Mouse (Mus musculus) small intestine, adult 2 months (tissue): ENCODE data around the gene Wdr92. TPM values are rescaled to one million over a fixed set of nuclear protein-coding genes. Genes with fewer than 3 reads are reported as not detected.

Experiments
- H3K27ac ChIP-seq: fragments of 200-500 bp; 2 replicates; pipeline ENCODE4 v1.5.1; 2012; ENCODE audit warnings: low read depth, low read length, control low read depth, inconsistent platforms; ENCODE audit not compliant: insufficient read depth
- H3K27me3 ChIP-seq: fragments of 200-500 bp; 2 replicates; pipeline ENCODE4 v1.6.1; 2012; ENCODE audit warnings: mild to moderate bottlenecking, moderate library complexity, low read length, inconsistent platforms; ENCODE audit not compliant: control insufficient read depth, insufficient read depth
- H3K36me3 ChIP-seq: fragments of 200-500 bp; 2 replicates; pipeline ENCODE4 v1.6.1; 2012; ENCODE audit warnings: mild to moderate bottlenecking, low read length, control low read depth, inconsistent platforms; ENCODE audit not compliant: control insufficient read depth, insufficient read depth
- H3K4me1 ChIP-seq: fragments of 200-500 bp; 2 replicates; pipeline ENCODE4 v1.6.1; 2012; ENCODE audit warnings: low read length, inconsistent platforms, mixed read lengths; ENCODE audit not compliant: control insufficient read depth, insufficient read depth, insufficient read length
- H3K4me3 ChIP-seq: fragments of 200-500 bp; 2 replicates; pipeline ENCODE4 v1.5.1; 2012; ENCODE audit warnings: low read depth, mild to moderate bottlenecking, control low read depth, inconsistent platforms, low read length, moderate library complexity
- CTCF ChIP-seq: fragments of 200-500 bp; IDR thresholded peaks from 2 replicates; pipeline ENCODE4 v1.5.1; 2012; ENCODE audit warnings: low read depth, mild to moderate bottlenecking, control low read depth, inconsistent platforms, low read length, moderate library complexity, mixed read lengths; ENCODE audit not compliant: insufficient replicate concordance, insufficient read length; ENCODE audit errors: extremely low read depth
- POLR2A ChIP-seq: fragments of 200-500 bp; IDR thresholded peaks from 2 replicates; pipeline ENCODE4 v1.6.1; 2012; ENCODE audit warnings: low read depth, mild to moderate bottlenecking, control low read depth, inconsistent platforms, low read length, moderate library complexity
- WGBS: fragments of 180-500 bp; shearing (Covaris S2); methylation state at CpG from one replicate; pipeline ENCODE4 v1.1.7; 2018; 5-methylcytosine and 5-hydroxymethylcytosine counted together
- polyA plus RNA-seq: library from polyadenylated mRNA; depleted of rRNA; stranded (reverse); fragments of >200 nt; gene quantifications from 2 replicates; pipeline ENCODE4 v1.2.3, GENCODE M21; 2012

Wdr92 gene
- polyA plus RNA-seq, 1 experiment = 3.3 TPM

- no peak overlapping the region for H3K27ac ChIP-seq
- no peak for TF ChIP-seq CTCF
- TF ChIP-seq POLR2A = no peak
- 79% methylated on average over 7 of the region's 7 CpGs for WGBS
- H3K27me3 ChIP-seq = no peaks in the 10 kb centered on the region
- H3K36me3 ChIP-seq = no peaks in the 10 kb centered on the region
- no peak overlapping the region for H3K4me3 ChIP-seq
- peaks cover 33% of the 10 kb centered on the region for H3K4me1 ChIP-seq
These were observed 15.3 kb upstream of the Wdr92 start for GRCm38 (mm10) chr11:17166627-17167026.

DNA sequence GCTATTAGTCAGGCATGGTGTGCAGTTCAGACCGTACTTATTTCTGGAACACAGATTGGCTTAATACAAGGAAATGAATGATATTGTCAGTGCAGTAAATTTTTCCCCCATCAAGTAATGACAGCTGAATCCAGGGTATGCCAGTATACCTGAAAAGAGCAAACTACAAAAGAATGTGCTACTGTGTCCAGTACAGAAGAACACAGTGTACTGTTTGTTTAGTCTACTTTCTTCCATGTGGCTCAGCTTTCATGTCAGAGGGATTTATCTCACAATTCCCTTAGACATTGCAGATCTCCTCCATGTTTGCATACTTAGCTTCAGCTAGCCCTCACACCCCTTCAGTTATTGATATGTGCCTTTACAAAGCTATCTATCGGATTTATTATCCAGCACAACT lies 12.6 kb upstream of the Wdr92 start:
- Histone ChIP-seq H3K27ac (no peak overlapping the region), H3K4me3 (no peak overlapping the region), H3K36me3 (no peaks in the 10 kb centered on the region), H3K27me3 (no peaks in the 10 kb centered on the region), H3K4me1 (peaks cover 22% of the 10 kb centered on the region; the same call in 1 of the 2 replicates)
- WGBS = 29% methylated on average over 2 of the region's 2 CpGs
- TF ChIP-seq POLR2A (no peak), CTCF (no peak)

DNA sequence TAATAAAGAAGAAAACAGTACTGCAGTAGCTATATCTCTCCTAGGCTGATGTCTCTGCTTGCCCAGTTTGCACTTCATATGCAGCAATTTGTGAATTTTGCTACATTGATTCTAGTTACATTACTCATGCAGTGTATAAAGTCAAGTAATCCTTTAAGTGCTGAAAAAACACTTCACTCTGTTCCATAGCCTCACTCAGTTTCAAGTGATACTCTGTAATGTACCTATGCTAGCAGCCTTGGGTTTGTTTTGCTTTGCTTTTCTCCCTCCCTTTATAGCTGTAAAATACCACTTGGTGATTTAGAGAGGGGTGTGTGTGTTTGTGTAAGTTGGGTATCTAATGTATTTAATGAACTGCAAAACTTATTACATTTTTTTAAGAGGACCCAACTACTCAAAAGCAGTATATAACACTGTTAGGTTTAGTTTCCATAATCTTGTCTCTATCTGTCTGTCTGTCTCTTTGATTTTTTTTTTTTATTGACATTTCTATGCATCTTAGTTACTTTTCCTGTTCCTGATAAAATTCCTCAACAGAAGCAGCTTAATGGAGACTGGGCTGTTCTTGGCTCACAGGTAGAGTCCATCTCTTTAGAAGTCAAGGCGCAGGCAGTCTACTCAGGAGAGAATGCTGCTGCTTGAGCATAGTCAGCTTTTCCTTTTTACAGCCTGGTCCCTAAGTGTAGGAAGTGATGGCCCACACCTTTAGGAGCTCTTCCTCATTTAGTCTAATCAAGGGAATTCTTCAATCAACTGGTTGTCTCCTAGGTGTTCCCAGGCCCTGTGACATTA lies 10.8 kb upstream of the Wdr92 start:
- H3K4me3 ChIP-seq = no peak overlapping the region
- TF ChIP-seq CTCF (no peak), POLR2A (no peak)
- WGBS = 92% methylated on average over 1 of the region's 1 CpGs
- H3K27ac ChIP-seq = no peak overlapping the region
- no peaks in the 10 kb centered on the region for H3K36me3 ChIP-seq
- peaks cover 13% of the 10 kb centered on the region; the same call in 1 of the 2 replicates for H3K4me1 ChIP-seq
- no peaks in the 10 kb centered on the region for H3K27me3 ChIP-seq

DNA sequence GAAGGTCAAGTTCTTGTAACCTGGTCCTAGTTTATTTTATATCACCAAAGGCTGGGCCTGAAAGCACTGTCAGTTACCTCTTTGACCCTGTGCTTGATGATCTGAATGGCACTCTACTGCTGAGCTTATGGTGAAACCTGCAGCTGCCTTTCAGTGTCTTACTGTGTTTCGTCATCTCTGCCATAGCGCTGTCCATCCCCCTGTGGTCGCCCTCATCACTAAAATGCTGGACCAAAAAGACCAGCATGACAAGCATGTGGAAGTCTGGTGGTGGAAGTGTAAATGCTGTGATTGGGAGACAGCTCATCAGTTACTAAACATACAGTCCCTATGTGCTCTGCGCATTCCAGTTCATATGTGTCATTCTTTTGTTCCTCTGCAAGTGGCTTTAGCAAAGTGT lies 9.6 kb upstream of the Wdr92 start:
- 94% methylated on average over 4 of the region's 4 CpGs for WGBS
- Histone ChIP-seq H3K27ac (no peak overlapping the region), H3K4me3 (no peak overlapping the region), H3K4me1 (peaks cover 7% of the 10 kb centered on the region; the same call in 1 of the 2 replicates), H3K36me3 (no peaks in the 10 kb centered on the region), H3K27me3 (no peaks in the 10 kb centered on the region)
- TF ChIP-seq POLR2A (no peak), CTCF (no peak)

- Histone ChIP-seq H3K4me3 (no peak overlapping the region), H3K36me3 (no peaks in the 10 kb centered on the region), H3K27me3 (no peaks in the 10 kb centered on the region), H3K27ac (no peak overlapping the region), H3K4me1 (no peaks in the 10 kb centered on the region; the same call in 1 of the 2 replicates)
- WGBS = 90% methylated on average over 1 of the region's 1 CpGs
- TF ChIP-seq CTCF (no peak), POLR2A (no peak)
These were observed 5.3 kb upstream of the Wdr92 start for GRCm38 (mm10) chr11:17176638-17177037.

- TF ChIP-seq POLR2A (no peak), CTCF (no peak)
- Histone ChIP-seq H3K4me3 (no peak overlapping the region), H3K27ac (no peak overlapping the region), H3K27me3 (no peaks in the 10 kb centered on the region), H3K4me1 (no peaks in the 10 kb centered on the region; the same call in 1 of the 2 replicates), H3K36me3 (peaks cover 5% of the 10 kb centered on the region)
- 71% methylated on average over 3 of the region's 3 CpGs for WGBS
These were observed 1.2 kb upstream of the Wdr92 start for GRCm38 (mm10) chr11:17180753-17181152.

GRCm38 (mm10) chr11:17183165-17183564 lies 1.3 kb downstream of the Wdr92 start:
- Histone ChIP-seq H3K4me3 (no peak overlapping the region), H3K27me3 (no peaks in the 10 kb centered on the region), H3K4me1 (no peaks in the 10 kb centered on the region), H3K27ac (no peak overlapping the region), H3K36me3 (peaks cover 8% of the 10 kb centered on the region)
- 89% methylated on average over 2 of the region's 2 CpGs for WGBS
- TF ChIP-seq POLR2A = no peak
- TF ChIP-seq CTCF = no peak

GRCm38 (mm10) chr11:17187649-17188048 lies 5.7 kb downstream of the Wdr92 start:
- Histone ChIP-seq H3K36me3 (peaks cover 11% of the 10 kb centered on the region), H3K4me1 (no peaks in the 10 kb centered on the region), H3K27ac (no peak overlapping the region), H3K4me3 (no peak overlapping the region), H3K27me3 (no peaks in the 10 kb centered on the region)
- WGBS = 86% methylated on average over 3 of the region's 3 CpGs
- TF ChIP-seq POLR2A (no peak), CTCF (no peak)
